Mouse (Mus musculus): ENCODE data around the gene Tifa. TPM values are rescaled to one million over a fixed set of nuclear protein-coding genes. Genes with fewer than 3 reads are reported as not detected.
A peak's percentile ranks its signal among the peaks of the same experiment; 100 is the strongest.

Tifa gene
- polyA plus RNA-seq, 1 experiment, result 0.18 TPM

DNA sequence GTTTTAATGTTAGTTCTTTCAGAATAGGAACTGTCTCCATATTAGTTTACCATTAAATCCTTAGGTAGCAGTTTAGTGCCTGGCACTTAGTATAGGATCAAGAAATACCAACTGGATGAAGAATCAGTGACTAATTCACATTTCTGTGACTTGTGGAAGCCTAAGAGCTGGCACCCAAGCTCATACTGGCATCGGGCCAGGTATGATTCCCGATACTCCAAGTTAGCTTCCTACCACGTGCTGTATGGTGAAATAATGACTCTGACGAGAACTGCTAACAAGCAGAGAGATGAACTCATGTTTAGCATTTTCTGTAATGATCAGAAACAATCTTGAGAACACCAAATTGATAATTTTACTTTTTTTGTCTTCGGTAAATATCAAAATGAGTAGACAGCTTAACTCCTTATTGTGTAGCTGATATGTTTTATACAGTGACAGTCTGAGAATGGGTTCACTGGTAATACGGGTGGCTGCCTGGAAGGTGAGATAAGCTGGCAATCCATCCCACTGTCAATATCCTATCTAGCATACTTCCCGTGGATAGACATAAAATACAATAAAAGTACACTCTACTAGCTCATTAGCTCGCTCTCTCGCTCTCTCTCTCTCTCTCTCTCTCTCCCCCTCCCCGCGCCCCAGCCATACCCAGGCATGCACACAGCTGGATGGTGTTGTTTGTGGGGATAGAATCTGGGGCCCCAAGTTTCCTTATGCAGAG lies 58.6 kb downstream of the Tifa start:
- TF ChIP-seq USF1 (IDR thresholded peaks at IDR 0.05; ENCODE audit: low read depth), result peak; percentile 69
- TF ChIP-seq MYOD1 (IDR thresholded peaks at IDR 0.05; ENCODE audit: control insufficient read depth, insufficient read length, low read depth), result no peak
- H3K4me3 ChIP-seq (ENCODE audit: insufficient read depth, poor library complexity, severe bottlenecking), result no peak overlapping the region
- no peaks in the 10 kb centered on the region for H3K27me3 ChIP-seq (ENCODE audit: control insufficient read depth, insufficient read depth, insufficient read length)
- no peaks in the 10 kb centered on the region for H3K79me2 ChIP-seq (ENCODE audit: control insufficient read depth, insufficient read depth)
- H3K36me3 ChIP-seq (ENCODE audit: control insufficient read depth, insufficient read depth), result no peaks in the 10 kb centered on the region
- H3ac ChIP-seq (ENCODE audit: control insufficient read depth, insufficient read length, low read depth), result no peak overlapping the region
- H3K79me3 ChIP-seq (ENCODE audit: low read depth), result no peaks in the 10 kb centered on the region

DNA sequence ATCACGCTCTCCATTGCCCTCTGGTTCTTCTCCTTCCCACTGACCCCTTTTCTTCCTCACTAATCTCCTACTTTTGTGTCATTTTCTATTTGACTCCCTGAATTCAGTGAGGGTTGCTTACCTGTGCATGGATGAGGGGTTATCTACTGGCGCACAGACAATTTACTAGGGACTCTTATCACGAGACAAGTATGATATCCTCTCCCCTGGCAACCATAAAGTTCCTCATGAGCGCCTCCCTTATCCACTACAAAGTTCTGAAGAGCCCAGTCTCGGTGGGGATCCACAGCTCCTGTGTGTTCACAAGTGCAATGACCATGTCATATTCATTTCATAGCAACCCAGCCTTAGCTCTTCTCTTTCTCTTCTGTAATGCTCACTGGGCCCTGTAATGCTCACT lies 60.3 kb downstream of the Tifa start:
- Histone ChIP-seq H3K79me3 (ENCODE audit: low read depth) (no peaks in the 10 kb centered on the region), H3K4me3 (ENCODE audit: insufficient read depth, poor library complexity, severe bottlenecking) (no peak overlapping the region), H3K27me3 (ENCODE audit: control insufficient read depth, insufficient read depth, insufficient read length) (no peaks in the 10 kb centered on the region), H3K79me2 (ENCODE audit: control insufficient read depth, insufficient read depth) (no peaks in the 10 kb centered on the region), H3K36me3 (ENCODE audit: control insufficient read depth, insufficient read depth) (no peaks in the 10 kb centered on the region), H3ac (ENCODE audit: control insufficient read depth, insufficient read length, low read depth) (no peak overlapping the region)
- TF ChIP-seq FOSL1 (IDR thresholded peaks at IDR 0.05; ENCODE audit: insufficient read depth, low read length, poor library complexity, severe bottlenecking) (no peak), CTCF (IDR thresholded peaks at IDR 0.05; ENCODE audit: control insufficient read depth, insufficient read depth, insufficient read length) (no peak), MAX (IDR thresholded peaks at IDR 0.05) (no peak), CEBPB (IDR thresholded peaks at IDR 0.05; ENCODE audit: low read depth) (no peak), MYOG (IDR thresholded peaks at IDR 0.05; ENCODE audit: control insufficient read depth, extremely low read depth, insufficient read length) (no peak)

DNA sequence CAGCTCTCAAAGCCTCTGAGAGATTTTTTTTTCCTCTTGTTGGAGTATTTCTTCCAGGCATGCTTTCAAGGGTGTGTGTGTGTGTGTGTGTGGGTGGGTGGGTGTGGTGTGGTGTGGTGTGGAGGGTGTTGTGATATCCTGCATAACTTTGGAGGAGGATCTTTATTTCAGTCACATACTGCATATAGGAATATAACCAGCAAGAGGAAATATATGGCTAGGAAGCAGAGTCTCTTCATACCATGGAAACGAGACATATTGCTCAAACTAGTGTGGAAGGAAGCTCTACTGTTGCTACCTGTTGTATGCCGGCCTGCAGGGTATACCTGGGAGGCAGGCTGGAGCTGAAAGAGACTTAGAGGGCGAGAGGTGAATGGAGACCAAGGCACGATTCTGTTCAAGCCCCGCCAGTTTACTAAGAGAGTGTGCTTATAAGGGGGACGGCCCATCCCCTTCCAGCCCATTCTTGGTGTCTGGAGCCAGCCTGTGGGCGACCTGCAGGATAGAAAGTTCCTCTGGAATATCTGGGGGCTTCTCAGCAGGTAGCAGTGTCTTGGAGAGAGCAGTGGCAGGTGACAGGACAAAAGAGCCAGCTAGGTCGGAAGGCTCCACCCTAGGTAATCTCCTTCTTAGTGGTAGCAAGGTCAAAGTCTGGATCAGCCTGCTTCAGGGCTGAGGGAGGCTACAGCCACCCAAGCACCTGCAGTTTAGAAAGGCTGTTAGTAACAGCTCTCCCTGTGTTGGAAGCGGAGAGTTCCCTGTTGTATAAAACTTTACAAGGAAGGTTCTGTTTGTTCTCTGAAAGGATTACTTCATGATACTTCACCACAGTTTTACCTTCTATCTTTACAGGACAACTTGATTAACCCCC lies 61.4 kb downstream of the Tifa start:
- no peak overlapping the region for H3ac ChIP-seq (ENCODE audit: control insufficient read depth, insufficient read length, low read depth)
- no peaks in the 10 kb centered on the region for H3K36me3 ChIP-seq (ENCODE audit: control insufficient read depth, insufficient read depth)
- H3K4me3 ChIP-seq (ENCODE audit: insufficient read depth, poor library complexity, severe bottlenecking), result no peak overlapping the region
- H3K27me3 ChIP-seq (ENCODE audit: control insufficient read depth, insufficient read depth, insufficient read length), result no peaks in the 10 kb centered on the region
- no peaks in the 10 kb centered on the region for H3K79me3 ChIP-seq (ENCODE audit: low read depth)
- no peaks in the 10 kb centered on the region for H3K79me2 ChIP-seq (ENCODE audit: control insufficient read depth, insufficient read depth)
- no peak for TF ChIP-seq MAX (IDR thresholded peaks at IDR 0.05)

DNA sequence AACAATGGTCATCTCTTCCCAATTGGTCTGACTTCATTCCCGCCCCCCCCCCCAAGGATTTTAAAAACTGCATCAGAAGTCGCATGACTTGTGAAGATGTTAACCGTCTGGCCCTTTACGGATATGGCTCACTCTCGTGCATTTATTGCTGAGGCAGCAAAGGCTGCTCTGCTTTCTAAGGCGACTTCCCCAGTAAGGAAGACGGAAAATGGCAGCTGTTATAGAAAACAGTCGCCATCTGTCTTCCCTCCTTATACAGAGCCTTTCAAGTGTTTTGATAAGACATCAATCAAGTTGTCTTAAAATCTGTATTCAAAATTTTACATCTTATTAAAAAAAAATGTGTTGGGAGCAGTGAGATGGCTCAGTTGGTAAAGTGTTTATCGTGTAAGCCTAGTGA lies 63.1 kb downstream of the Tifa start:
- H3K4me3 ChIP-seq (ENCODE audit: insufficient read depth, poor library complexity, severe bottlenecking), result no peak overlapping the region
- H3ac ChIP-seq (ENCODE audit: control insufficient read depth, insufficient read length, low read depth), result no peak overlapping the region
- no peaks in the 10 kb centered on the region for H3K79me3 ChIP-seq (ENCODE audit: low read depth)
- H3K79me2 ChIP-seq (ENCODE audit: control insufficient read depth, insufficient read depth), result no peaks in the 10 kb centered on the region
- TF ChIP-seq MYOD1 (IDR thresholded peaks at IDR 0.05; ENCODE audit: control insufficient read depth, insufficient read length, low read depth) (no peak), CEBPB (IDR thresholded peaks at IDR 0.05; ENCODE audit: low read depth) (no peak), FOSL1 (IDR thresholded peaks at IDR 0.05; ENCODE audit: insufficient read depth, low read length, poor library complexity, severe bottlenecking) (no peak), CTCF (IDR thresholded peaks at IDR 0.05; ENCODE audit: control insufficient read depth, insufficient read depth, insufficient read length) (no peak), USF1 (IDR thresholded peaks at IDR 0.05; ENCODE audit: low read depth) (no peak), MYOG (IDR thresholded peaks at IDR 0.05; ENCODE audit: control insufficient read depth, extremely low read depth, insufficient read length) (no peak), MAX (IDR thresholded peaks at IDR 0.05) (no peak)
- no peaks in the 10 kb centered on the region for H3K36me3 ChIP-seq (ENCODE audit: control insufficient read depth, insufficient read depth)
- H3K27me3 ChIP-seq (ENCODE audit: control insufficient read depth, insufficient read depth, insufficient read length), result no peaks in the 10 kb centered on the region

DNA sequence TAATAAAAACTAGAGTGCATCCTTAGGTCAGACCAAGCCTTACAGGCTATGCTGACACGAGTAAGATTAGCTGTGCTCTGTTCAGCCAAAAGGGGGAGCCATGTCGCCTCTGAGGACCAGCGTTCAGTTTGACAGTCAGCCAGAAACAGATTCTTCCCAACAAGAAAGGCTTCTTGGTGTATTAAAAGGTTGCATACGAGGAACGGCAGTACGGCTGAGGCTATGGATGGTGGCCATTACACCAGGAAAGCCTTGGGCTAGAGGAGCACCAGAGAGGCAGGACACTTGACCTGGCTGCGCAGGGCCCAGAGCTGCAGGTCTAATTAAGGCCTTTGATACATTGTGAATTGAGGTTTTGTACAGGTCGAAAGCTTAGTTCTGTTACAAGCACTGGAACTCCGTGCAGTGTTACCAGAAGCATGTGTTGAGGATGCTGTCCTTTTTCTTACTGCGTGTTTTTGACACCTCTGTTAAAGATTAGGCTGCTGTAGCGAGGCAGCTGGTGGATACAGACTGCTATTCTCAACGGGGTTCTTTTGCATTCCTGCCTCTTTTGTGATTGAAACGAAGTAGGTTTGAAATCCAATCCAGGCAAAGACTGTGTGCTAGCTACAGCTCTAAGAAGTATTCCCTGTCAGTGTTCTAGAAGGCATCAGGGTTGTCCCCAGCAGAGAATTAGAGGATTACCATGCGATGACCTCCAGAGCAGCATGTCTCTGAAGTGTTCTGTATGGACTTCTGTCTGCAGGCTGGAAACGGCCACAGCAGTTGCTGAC lies 64.0 kb downstream of the Tifa start:
- no peaks in the 10 kb centered on the region for H3K79me3 ChIP-seq (ENCODE audit: low read depth)

DNA sequence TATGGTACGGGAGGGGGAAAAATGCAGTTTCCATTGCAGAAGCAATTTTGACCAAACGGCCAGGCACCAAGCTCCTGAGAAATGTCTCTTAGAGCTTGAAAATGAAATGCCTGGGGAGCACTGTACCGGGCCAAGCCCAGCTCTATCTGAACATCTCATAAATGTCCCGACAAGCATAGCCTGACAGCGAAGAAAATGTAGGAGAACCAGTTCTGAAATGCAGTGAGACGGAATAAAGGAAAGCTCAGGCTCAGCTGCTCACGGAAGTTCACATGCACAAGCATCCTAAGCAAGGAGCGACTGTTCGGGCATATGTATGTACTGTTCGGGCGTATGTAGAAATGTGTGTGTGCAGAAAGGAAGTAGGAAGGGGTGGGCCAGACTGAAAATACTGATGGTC lies 71.7 kb downstream of the Tifa start:
- H3K4me3 ChIP-seq (ENCODE audit: insufficient read depth, poor library complexity, severe bottlenecking), result no peak overlapping the region
- H3K27me3 ChIP-seq (ENCODE audit: control insufficient read depth, insufficient read depth, insufficient read length), result no peaks in the 10 kb centered on the region
- H3K36me3 ChIP-seq (ENCODE audit: control insufficient read depth, insufficient read depth), result no peaks in the 10 kb centered on the region
- no peaks in the 10 kb centered on the region for H3K79me3 ChIP-seq (ENCODE audit: low read depth)
- no peak overlapping the region for H3ac ChIP-seq (ENCODE audit: control insufficient read depth, insufficient read length, low read depth)
- TF ChIP-seq MYOD1 (IDR thresholded peaks at IDR 0.05; ENCODE audit: control insufficient read depth, insufficient read length, low read depth) (no peak), USF1 (IDR thresholded peaks at IDR 0.05; ENCODE audit: low read depth) (no peak), CTCF (IDR thresholded peaks at IDR 0.05; ENCODE audit: control insufficient read depth, insufficient read depth, insufficient read length) (no peak), CEBPB (IDR thresholded peaks at IDR 0.05; ENCODE audit: low read depth) (no peak), FOSL1 (IDR thresholded peaks at IDR 0.05; ENCODE audit: insufficient read depth, low read length, poor library complexity, severe bottlenecking) (no peak), MYOG (IDR thresholded peaks at IDR 0.05; ENCODE audit: control insufficient read depth, extremely low read depth, insufficient read length) (no peak), MAX (IDR thresholded peaks at IDR 0.05) (no peak)
- no peaks in the 10 kb centered on the region for H3K79me2 ChIP-seq (ENCODE audit: control insufficient read depth, insufficient read depth)

More for the DNA sequence above, 64.0 kb downstream of the Tifa start:
- H3K36me3 ChIP-seq (ENCODE audit: control insufficient read depth, insufficient read depth), result no peaks in the 10 kb centered on the region
- no peak for TF ChIP-seq FOSL1 (IDR thresholded peaks at IDR 0.05; ENCODE audit: insufficient read depth, low read length, poor library complexity, severe bottlenecking)
- H3K79me2 ChIP-seq (ENCODE audit: control insufficient read depth, insufficient read depth), result no peaks in the 10 kb centered on the region
- no peaks in the 10 kb centered on the region for H3K27me3 ChIP-seq (ENCODE audit: control insufficient read depth, insufficient read depth, insufficient read length)
- H3K4me3 ChIP-seq (ENCODE audit: insufficient read depth, poor library complexity, severe bottlenecking), result no peak overlapping the region
- H3ac ChIP-seq (ENCODE audit: control insufficient read depth, insufficient read length, low read depth), result no peak overlapping the region
